Mouse (Mus musculus) embryonic facial prominence, embryonic 13.5 days (tissue): ENCODE results near the gene Eef1akmt3. TPM values are rescaled to one million over a fixed set of nuclear protein-coding genes. Genes with fewer than 3 reads are reported as not detected.
A peak's percentile ranks its signal among the peaks of the same experiment; 100 is the strongest.

Experiments
- microRNA counts: library from miRNA; unstranded; fragments of <30 nt; microRNA quantifications from one replicate; lab custom pipeline; 2016
- microRNA-seq: library from miRNA; unstranded; fragments of <30 nt; microRNA quantifications from one replicate; pipeline ENCODE4, GENCODE M21; 2016
- polyA plus RNA-seq: library from polyadenylated mRNA; unstranded; fragments of >200 nt; fragmentation: Nextera tagmentation; extraction: Ambion mirVana; gene quantifications from 2 replicates; pipeline ENCODE4 v1.2.1, GENCODE M21; 2015

Gene Eef1akmt3
- polyA plus RNA-seq, 1 experiment from 2014 or later = 0.81 TPM

MicroRNAs within 50 kb of the gene (microRNA counts, 519-probe panel; counts per million panel counts)
- microRNA mmu-miR-26a (lab: Ali Mortazavi, UCI) (2,807 counts per million, percentile 66 among the panel's probes with 10 or more counts), microRNA mmu-miR-546 (lab: Ali Mortazavi, UCI) (236 counts per million, percentile 44 among the panel's probes with 10 or more counts)

Small RNA genes within 50 kb of the gene (microRNA-seq; reads per million reads assigned to microRNA genes)
- gene Mir26a-2 = 48.1 reads per million, percentile 44 among the genes with 10 or more reads in this experiment
- gene Mir546 = 0.92 reads per million

Other genes with a start within 250 kb of the Eef1akmt3 start
- gene Atp23, start 140.2 kb downstream of the Eef1akmt3 start, polyA plus RNA-seq = 19.7 and 19.9 TPM in 2 replicates
- gene Ctdsp2, start 62.8 kb downstream of the Eef1akmt3 start, polyA plus RNA-seq = 84.8 and 87.4 TPM in 2 replicates
- gene Avil, start 40.8 kb downstream of the Eef1akmt3 start, polyA plus RNA-seq = 0.58 and 0.97 TPM in 2 replicates
- gene Tsfm, start 10.7 kb downstream of the Eef1akmt3 start, polyA plus RNA-seq = 78.2 and 84.5 TPM in 2 replicates
- 55.2 and 61.2 TPM in 2 replicates for gene Mettl1, start 99 bp downstream of the Eef1akmt3 start, polyA plus RNA-seq
- gene Cyp27b1, start 6.7 kb upstream of the Eef1akmt3 start, polyA plus RNA-seq = 0.08 and 0.11 TPM in 2 replicates
- 1.5 and 1.6 TPM in 2 replicates for gene March9, start 18.7 kb upstream of the Eef1akmt3 start, polyA plus RNA-seq
- 1,992 and 2,100 TPM in 2 replicates for gene Cdk4, start 22.0 kb upstream of the Eef1akmt3 start, polyA plus RNA-seq
- gene Tspan31, start 28.8 kb upstream of the Eef1akmt3 start, polyA plus RNA-seq = 176 and 179 TPM in 2 replicates
- gene Agap2, start 33.8 kb upstream of the Eef1akmt3 start, polyA plus RNA-seq = 0.18 and 0.34 TPM in 2 replicates
- gene Os9, start 79.6 kb upstream of the Eef1akmt3 start, polyA plus RNA-seq = 76.5 and 87.7 TPM in 2 replicates
- gene B4galnt1, start 123.7 kb upstream of the Eef1akmt3 start, polyA plus RNA-seq = 8.9 and 9.0 TPM in 2 replicates
- 1.3 and 2.0 TPM in 2 replicates for gene Slc26a10, start 139.1 kb upstream of the Eef1akmt3 start, polyA plus RNA-seq
- 117 and 130 TPM in 2 replicates for gene Arhgef25, start 148.6 kb upstream of the Eef1akmt3 start, polyA plus RNA-seq
- 161 and 165 TPM in 2 replicates for gene Dtx3, start 154.2 kb upstream of the Eef1akmt3 start, polyA plus RNA-seq
- 28.1 and 30.8 TPM in 2 replicates for gene Pip4k2c, start 170.1 kb upstream of the Eef1akmt3 start, polyA plus RNA-seq
- gene Kif5a, start 221.8 kb upstream of the Eef1akmt3 start, polyA plus RNA-seq = 6.7 and 8.1 TPM in 2 replicates
- 187 and 199 TPM in 2 replicates for gene Dctn2, start 224.9 kb upstream of the Eef1akmt3 start, polyA plus RNA-seq
- gene Mbd6, start 247.5 kb upstream of the Eef1akmt3 start, polyA plus RNA-seq = 14.9 and 19.2 TPM in 2 replicates